8 mouse cellular contexts compared by ENCODE assay signal in genomic region chr13:119378404-119379037, GRCm38 (mm10). TPM values are rescaled to one million over a fixed set of nuclear protein-coding genes. Genes with fewer than 3 reads are reported as not detected.
DNase-seq lines count a peak whose midpoint lies in the region; ATAC-seq and TF ChIP-seq lines count a peak whose summit lies in the region.

No protein-coding gene starts in this region.

- no peak overlapping the region for H3K4me3 ChIP-seq in ES-Bruce4 (ENCODE audit: low read depth, low read length)
- no peak overlapping the region for H3K4me3 ChIP-seq in embryonic facial prominence, embryonic 11.5 days (ENCODE audit: low read depth, low read length)
- no peak overlapping the region for H3K4me3 ChIP-seq in lung, embryonic 16.5 days (ENCODE audit: low read length)

- H3K9ac ChIP-seq in ES-Bruce4 (ENCODE audit: low read depth, poor library complexity, severe bottlenecking), result no peak overlapping the region
- no peak overlapping the region for H3K9ac ChIP-seq in embryonic facial prominence, embryonic 11.5 days (replicated peaks; ENCODE audit: low read length)
- no peak overlapping the region for H3K9ac ChIP-seq in lung, embryonic 16.5 days (ENCODE audit: low read length)

- no peaks in the 10 kb centered on the region for H3K9me3 ChIP-seq in ES-Bruce4 (replicated peaks; ENCODE audit: control insufficient read depth, insufficient read depth, low read length, poor library complexity, severe bottlenecking)
- H3K9me3 ChIP-seq in embryonic facial prominence, embryonic 11.5 days (replicated peaks; ENCODE audit: control insufficient read depth, low read length), result no peaks in the 10 kb centered on the region
- H3K9me3 ChIP-seq in lung, embryonic 16.5 days (ENCODE audit: control insufficient read depth, low read length), result no peaks in the 10 kb centered on the region

- peaks cover 3% of the 10 kb centered on the region for H3K36me3 ChIP-seq in ES-Bruce4 (ENCODE audit: control insufficient read depth, insufficient read depth, low read length, poor library complexity, severe bottlenecking)
- no peaks in the 10 kb centered on the region for H3K36me3 ChIP-seq in embryonic facial prominence, embryonic 11.5 days (replicated peaks; ENCODE audit: control insufficient read depth, insufficient read depth, low read depth, low read length)
- H3K36me3 ChIP-seq in lung, embryonic 16.5 days (ENCODE audit: control insufficient read depth, insufficient read depth, low read length), result peaks cover 5% of the 10 kb centered on the region

- no peak for TF ChIP-seq EP300 in ES-Bruce4 (IDR thresholded peaks at IDR 0.05; ENCODE audit: insufficient read depth, low read depth, low read length)

- no peaks in the 10 kb centered on the region for H3K27me3 ChIP-seq in ES-Bruce4 (ENCODE audit: control insufficient read depth, insufficient read depth, low read length, poor library complexity, severe bottlenecking)
- H3K27me3 ChIP-seq in embryonic facial prominence, embryonic 11.5 days (ENCODE audit: control insufficient read depth, insufficient read depth, low read length), result no peaks in the 10 kb centered on the region
- H3K27me3 ChIP-seq in lung, embryonic 16.5 days (ENCODE audit: control insufficient read depth, insufficient read depth, low read depth, low read length), result no peaks in the 10 kb centered on the region

- ATAC-seq in embryonic facial prominence, embryonic 11.5 days (replicated peaks; ENCODE audit: insufficient number of reproducible peaks, low FRiP score, low TSS enrichment, low read depth), result no peak
- ATAC-seq in lung, embryonic 16.5 days (ENCODE audit: low read depth), result peak; percentile 36

- WGBS in embryonic facial prominence, embryonic 11.5 days, result 53% methylated on average over 5 of the region's 5 CpGs
- WGBS in lung, embryonic 16.5 days, result 39% methylated on average over 5 of the region's 5 CpGs

- no peak overlapping the region for H3K27ac ChIP-seq in ES-Bruce4 (ENCODE audit: insufficient read depth, low read length)
- no peak overlapping the region for H3K27ac ChIP-seq in embryonic facial prominence, embryonic 11.5 days (replicated peaks; ENCODE audit: low read depth, low read length)
- no peak overlapping the region for H3K27ac ChIP-seq in lung, embryonic 16.5 days (ENCODE audit: low read length)

- H3K4me1 ChIP-seq in ES-Bruce4 (ENCODE audit: control insufficient read depth, insufficient read depth, low read length), result no peaks in the 10 kb centered on the region
- H3K4me1 ChIP-seq in embryonic facial prominence, embryonic 11.5 days (ENCODE audit: control insufficient read depth, insufficient read depth, low read length), result no peaks in the 10 kb centered on the region
- no peaks in the 10 kb centered on the region for H3K4me1 ChIP-seq in lung, embryonic 16.5 days (replicated peaks; ENCODE audit: control insufficient read depth, insufficient read depth, low read length)

- intact Hi-C loops in heart, postnatal 14 days (cut with DNase I), result loop anchor here (5.0 kb wide), 1 partner anchor 96 kb away; no protein-coding TSS in a partner anchor

- peak; percentile 89 for TF ChIP-seq CTCF in ES-Bruce4 (IDR thresholded peaks at IDR 0.05; ENCODE audit: low read depth, low read length)

- DNase-seq in adrenal gland, postnatal 36 days, result peak; percentile 86
- peak; percentile 83 for DNase-seq in embryonic facial prominence, embryonic 11.5 days (ENCODE audit: low spot score)
- DNase-seq in heart, postnatal 14 days, result peak; percentile 67 to 85
- DNase-seq in layer of hippocampus, adult 8-10 months (ENCODE audit: low spot score in 2 of 2), result peak; percentile 33 to 79
- DNase-seq in retina, postnatal 7 days (ENCODE audit: low read depth, low spot score), result peak; percentile 33
- peak; percentile 26 to 69 for DNase-seq in urinary bladder, adult 18-20 months (ENCODE audit: low spot score in 2 of 2)

- H3K4me2 ChIP-seq in embryonic facial prominence, embryonic 11.5 days (ENCODE audit: low read depth, low read length), result no peak overlapping the region
- no peak overlapping the region for H3K4me2 ChIP-seq in lung, embryonic 16.5 days (ENCODE audit: low read depth, low read length)

- TF ChIP-seq POLR2A in ES-Bruce4 (IDR thresholded peaks at IDR 0.05; ENCODE audit: insufficient read depth, low read length), result no peak

RNA-seq across cellular contexts. Expression of gene Paip1, which starts 49.9 kb away (rescaled TPM):
- polyA plus RNA-seq in ES-Bruce4 (2011; ENCODE audit: insufficient read depth, insufficient read length, low read depth, missing spikeins), result 132 and 162 TPM in 2 replicates
- 100 to 1,000 TPM; 125 to 145 TPM for total RNA-seq in adrenal gland, postnatal 36 days (2021)
- polyA plus RNA-seq in embryonic facial prominence, embryonic 11.5 days (2014; fragmentation: Nextera tagmentation; extraction: Ambion mirVana), result 112 and 126 TPM in 2 replicates
- total RNA-seq in heart, postnatal 14 days (2021), result 10 to 100 TPM; 88.3 to 91.1 TPM
- 100 to 1,000 TPM in 3 of 4 experiments, 10 to 100 TPM in 1; 99.3 to 111 (median 105) TPM for total RNA-seq in layer of hippocampus, adult 8-10 months (2022)
- 64.0 and 82.9 TPM in 2 replicates for polyA plus RNA-seq in lung, embryonic 16.5 days (2015; fragmentation: Nextera tagmentation; extraction: Ambion mirVana)

Comparison
In these comparisons a context has a peak if more than half of its experiments do, and no peak if none do; other contexts are left out.
1. DNase-seq: peak in every context shown above with its lines; median percentile 86 in adrenal gland, postnatal 36 days; 83 in embryonic facial prominence, embryonic 11.5 days; 76 in heart, postnatal 14 days; 56 in layer of hippocampus, adult 8-10 months; 48 in urinary bladder, adult 18-20 months; 33 in retina, postnatal 7 days.